Mouse (Mus musculus): ENCODE measurements around the gene Ccnd3.
A peak's percentile ranks its signal among the peaks of the same experiment; 100 is the strongest.

- TF ChIP-seq CTCF (IDR thresholded peaks at IDR 0.05; ENCODE audit: low read depth, low read length): peak; percentile 87
- TF ChIP-seq POLR2A (IDR thresholded peaks at IDR 0.05; ENCODE audit: extremely low read depth, insufficient read depth, low read length): peak; percentile 66; the same call in 1 of the 2 replicates
Observed at GRCm38 (mm10) chr17:47610849-47611660, 106.2 kb downstream of the Ccnd3 start, which contains the start of the genes Bysl, Med20 and Gm20517.
